Mouse (Mus musculus): ENCODE results near the gene Zfp651. TPM values are rescaled to one million over a fixed set of nuclear protein-coding genes. Genes with fewer than 3 reads are reported as not detected.

The Zfp651 gene
- polyA plus RNA-seq (2016; fragmentation: Nextera tagmentation; extraction: Ambion mirVana): 9.5 and 10.8 TPM in 2 replicates

DNA sequence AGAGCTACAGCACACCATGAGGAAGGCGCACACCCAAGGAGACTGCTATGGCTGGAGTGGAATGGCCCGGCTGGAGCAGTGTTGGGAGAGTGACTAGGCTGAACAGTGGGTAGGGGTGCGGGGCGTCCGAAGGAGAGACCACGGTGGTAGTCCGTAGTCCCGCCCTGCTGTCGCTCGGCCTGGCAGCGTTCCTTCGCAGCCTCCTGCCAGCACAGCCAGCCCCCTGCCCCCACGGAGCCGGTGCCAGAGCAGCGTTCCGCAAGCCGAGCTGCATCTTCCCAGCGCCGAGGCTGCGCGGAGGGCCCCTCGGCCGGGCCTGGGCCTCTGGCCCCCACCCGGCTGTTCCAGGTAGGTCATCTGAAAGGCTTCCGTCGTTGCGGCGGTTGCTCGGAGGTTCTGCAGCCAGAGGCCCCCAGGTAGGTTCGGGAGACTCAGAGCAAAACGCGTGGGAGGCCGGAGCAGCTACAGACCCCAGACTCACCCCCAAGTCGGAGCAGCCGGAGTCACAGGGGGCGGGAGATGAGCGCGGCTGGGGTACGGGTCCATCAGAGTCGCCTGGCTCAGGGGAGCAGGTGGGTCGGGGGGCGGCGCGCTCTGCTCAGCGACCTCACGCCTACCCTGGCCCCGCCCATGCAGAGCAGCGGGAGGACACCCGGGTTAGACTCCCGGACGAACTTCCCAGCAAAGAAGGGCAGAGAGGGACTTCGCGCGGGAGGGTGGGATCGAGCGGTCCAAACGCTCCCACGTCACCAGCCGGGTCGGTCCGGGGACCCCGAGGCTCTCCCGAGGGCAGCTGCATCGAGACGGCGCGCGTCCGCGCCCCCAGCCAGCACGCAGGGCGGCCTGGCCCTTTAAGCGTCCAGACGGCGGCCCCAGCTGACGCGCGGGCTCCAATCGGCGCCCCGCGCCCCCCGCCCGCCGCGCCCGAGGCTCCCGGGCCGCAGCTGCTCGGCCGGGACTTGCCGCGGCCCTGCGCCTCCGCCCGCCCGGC lies at the start of gene Zfp651:
Zfp651 (plus strand) TSS at position 240 of the 991 bp plus-strand sequence.
- Histone ChIP-seq H3K4me2 (peak within 1 kb of the TSS; percentile 97), H3K9ac (peak within 1 kb of the TSS; percentile 94), H3K27ac (peak within 1 kb of the TSS; percentile 94), H3K4me3 (replicated peaks) (peak within 1 kb of the TSS; percentile 84), H3K4me1 (peaks cover 40% of the 10 kb centered on the region), H3K27me3 (no peaks in the 10 kb centered on the region), H3K9me3 (no peaks in the 10 kb centered on the region), H3K36me3 (replicated peaks) (peaks cover 44% of the 10 kb centered on the region)
- under 1% methylated on average over 75 of the region's 97 CpGs for WGBS
- peak; percentile 88 for ATAC-seq (ENCODE audit: low FRiP score)

DNA sequence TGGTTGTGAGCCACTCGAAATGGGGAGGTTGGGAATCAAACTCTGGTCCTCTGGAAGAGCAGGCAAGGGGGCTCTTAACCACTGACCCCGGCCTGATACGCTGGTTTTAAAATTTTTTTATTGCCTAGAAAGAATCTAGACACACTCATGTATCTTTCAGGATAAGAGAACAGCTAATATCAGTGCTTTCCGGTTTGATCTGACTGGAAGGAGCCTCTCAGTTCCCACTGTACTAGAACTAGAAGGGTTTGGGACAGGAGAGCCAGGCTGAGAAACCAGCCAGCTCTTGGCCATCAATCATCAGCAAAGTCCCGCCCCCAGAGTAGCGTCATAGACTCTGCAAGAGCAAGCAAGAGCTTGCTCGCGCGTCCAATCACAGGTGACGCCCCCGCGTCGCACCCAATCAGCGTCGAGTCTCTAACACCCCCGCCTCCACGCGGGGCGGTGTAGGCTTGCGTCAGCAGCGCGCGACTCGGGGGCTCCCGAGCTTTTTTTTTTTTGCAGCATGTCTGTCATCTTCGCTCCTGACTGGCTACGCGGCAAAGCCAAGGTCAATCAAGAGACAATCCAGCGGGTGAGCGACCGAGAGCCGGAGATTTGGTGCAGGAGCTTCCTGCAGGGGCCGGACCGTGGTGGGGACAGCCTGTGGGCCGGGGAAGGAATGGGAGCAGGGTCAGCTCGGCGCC lies 49.1 kb upstream of the Zfp651 start, which contains the start of gene Ss18l2:
Ss18l2 (plus strand) TSS at position 432 of the 686 bp plus-strand sequence.
- Histone ChIP-seq H3K9ac (peak within 1 kb of the TSS; percentile 88), H3K9me3 (no peaks in the 10 kb centered on the region), H3K36me3 (replicated peaks) (peaks cover 15% of the 10 kb centered on the region; the same call in 1 of the 2 replicates), H3K4me3 (replicated peaks) (peak within 1 kb of the TSS; percentile 87), H3K4me1 (peaks cover 29% of the 10 kb centered on the region), H3K4me2 (peak within 1 kb of the TSS; percentile 85), H3K27ac (peak within 1 kb of the TSS; percentile 88), H3K27me3 (0 out of 2 replicates have a peak, but pooled peaks cover 5% of the 10 kb centered on the region)
- peak; percentile 100 for ATAC-seq (ENCODE audit: low FRiP score)
- WGBS: 5% methylated on average over 37 of the region's 37 CpGs

DNA sequence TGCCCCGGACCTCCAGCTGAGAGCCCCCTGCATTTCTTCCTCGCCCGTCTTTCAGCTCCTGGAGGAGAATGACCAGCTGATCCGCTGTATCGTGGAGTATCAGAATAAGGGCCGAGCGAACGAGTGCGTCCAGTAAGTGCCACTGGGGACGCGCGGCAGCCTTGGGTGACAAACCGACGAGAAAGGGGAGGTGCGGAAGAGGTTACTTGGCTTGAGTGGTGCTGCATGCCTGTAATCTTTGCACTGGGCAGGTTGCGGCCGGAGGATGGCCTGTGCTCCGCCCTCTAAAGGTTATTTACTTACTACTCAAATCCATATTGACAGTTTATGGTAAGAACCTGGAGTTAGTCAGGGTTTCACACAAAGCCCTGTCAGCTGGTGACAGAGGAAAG lies 48.5 kb upstream of the Zfp651 start:
- Histone ChIP-seq H3K9ac (peak overlapping the region; percentile 88), H3K4me1 (peaks cover 24% of the 10 kb centered on the region), H3K9me3 (no peaks in the 10 kb centered on the region), H3K27me3 (0 out of 2 replicates have a peak, but pooled peaks cover 5% of the 10 kb centered on the region), H3K4me3 (replicated peaks) (peak overlapping the region; percentile 87), H3K4me2 (peak overlapping the region; percentile 85), H3K27ac (peak overlapping the region; percentile 88), H3K36me3 (replicated peaks) (peaks cover 15% of the 10 kb centered on the region; the same call in 1 of the 2 replicates)
- under 1% methylated on average over 18 of the region's 18 CpGs for WGBS
- peak; percentile 30 for ATAC-seq (ENCODE audit: low FRiP score)

GRCm38 (mm10) chr9:121717048-121717447 lies 42.1 kb upstream of the Zfp651 start:
- Histone ChIP-seq H3K36me3 (replicated peaks) (peaks cover 15% of the 10 kb centered on the region; the same call in 1 of the 2 replicates), H3K9ac (no peak overlapping the region), H3K9me3 (no peaks in the 10 kb centered on the region), H3K4me3 (replicated peaks) (no peak overlapping the region), H3K27me3 (no peaks in the 10 kb centered on the region), H3K4me1 (peaks cover 16% of the 10 kb centered on the region), H3K4me2 (no peak overlapping the region), H3K27ac (no peak overlapping the region)
- no peak for ATAC-seq (ENCODE audit: low FRiP score)
- 88% methylated on average over 2 of the region's 2 CpGs for WGBS

GRCm38 (mm10) chr9:121718070-121718705 lies 40.9 kb upstream of the Zfp651 start:
- ATAC-seq (ENCODE audit: low FRiP score): peak; percentile 5; the same call in 1 of the 2 replicates
- WGBS: 64% methylated on average over 15 of the region's 15 CpGs
- peak overlapping the region; percentile 96 for H3K27ac ChIP-seq

GRCm38 (mm10) chr9:121718792-121719318 lies 40.3 kb upstream of the Zfp651 start, which contains the start of gene Nktr:
Nktr (plus strand) TSS chr9:121719169.
- Histone ChIP-seq H3K9me3 (no peaks in the 10 kb centered on the region), H3K4me1 (peaks cover 13% of the 10 kb centered on the region), H3K4me3 (replicated peaks) (peak within 1 kb of the TSS; percentile 97), H3K36me3 (replicated peaks) (no peaks in the 10 kb centered on the region; the same call in 1 of the 2 replicates), H3K27ac (peak within 1 kb of the TSS; percentile 96), H3K9ac (peak within 1 kb of the TSS; percentile 97), H3K4me2 (peak within 1 kb of the TSS; percentile 84), H3K27me3 (no peaks in the 10 kb centered on the region)
- WGBS: under 1% methylated on average over 58 of the region's 61 CpGs
- peak; percentile 99 for ATAC-seq (ENCODE audit: low FRiP score)

More at GRCm38 (mm10) chr9:121718070-121718705, 40.9 kb upstream of the Zfp651 start:
- Histone ChIP-seq H3K36me3 (replicated peaks) (peaks cover 5% of the 10 kb centered on the region; the same call in 1 of the 2 replicates), H3K27me3 (no peaks in the 10 kb centered on the region), H3K4me3 (replicated peaks) (peak overlapping the region; percentile 97), H3K9ac (peak overlapping the region; percentile 97), H3K4me2 (peak overlapping the region; percentile 84), H3K9me3 (no peaks in the 10 kb centered on the region), H3K4me1 (peaks cover 13% of the 10 kb centered on the region)

GRCm38 (mm10) chr9:121719347-121720331 lies 39.5 kb upstream of the Zfp651 start:
- peak; percentile 70 for ATAC-seq (ENCODE audit: low FRiP score)
- peak overlapping the region; percentile 97 for H3K9ac ChIP-seq
- H3K27me3 ChIP-seq: no peaks in the 10 kb centered on the region
- H3K4me1 ChIP-seq: peaks cover 13% of the 10 kb centered on the region
- no peaks in the 10 kb centered on the region for H3K36me3 ChIP-seq (replicated peaks)
- WGBS: under 1% methylated on average over 66 of the region's 87 CpGs
- peak overlapping the region; percentile 96 for H3K27ac ChIP-seq
- H3K4me2 ChIP-seq: peak overlapping the region; percentile 84
- H3K4me3 ChIP-seq (replicated peaks): peak overlapping the region; percentile 97
- H3K9me3 ChIP-seq: no peaks in the 10 kb centered on the region

DNA sequence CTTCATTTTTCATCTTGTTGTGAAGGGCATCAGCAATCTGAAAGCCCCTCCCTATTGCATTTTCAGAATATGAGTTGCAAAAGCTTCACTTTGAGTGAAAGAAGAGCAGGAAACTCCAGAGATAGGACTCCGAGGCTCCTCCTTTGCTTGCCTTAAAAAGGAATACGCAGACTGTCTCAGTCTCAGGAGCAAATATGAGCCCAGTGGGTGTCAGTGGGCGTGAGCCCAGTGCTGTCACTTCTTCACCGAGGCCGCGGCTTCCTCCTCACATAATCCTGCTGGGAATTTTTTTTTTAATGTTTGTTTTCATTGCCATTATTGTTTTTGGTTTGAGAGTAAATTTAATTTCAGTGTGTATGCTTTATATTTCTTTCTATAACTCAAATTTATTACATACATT lies 18.6 kb upstream of the Zfp651 start:
- H3K4me3 ChIP-seq (replicated peaks): no peak overlapping the region
- peaks cover 49% of the 10 kb centered on the region for H3K36me3 ChIP-seq (replicated peaks)
- no peaks in the 10 kb centered on the region for H3K9me3 ChIP-seq
- no peak overlapping the region for H3K4me2 ChIP-seq
- no peaks in the 10 kb centered on the region for H3K27me3 ChIP-seq
- WGBS: 92% methylated on average over 6 of the region's 6 CpGs
- ATAC-seq (ENCODE audit: low FRiP score): no peak
- no peak overlapping the region for H3K9ac ChIP-seq
- no peaks in the 10 kb centered on the region for H3K4me1 ChIP-seq
- H3K27ac ChIP-seq: no peak overlapping the region

DNA sequence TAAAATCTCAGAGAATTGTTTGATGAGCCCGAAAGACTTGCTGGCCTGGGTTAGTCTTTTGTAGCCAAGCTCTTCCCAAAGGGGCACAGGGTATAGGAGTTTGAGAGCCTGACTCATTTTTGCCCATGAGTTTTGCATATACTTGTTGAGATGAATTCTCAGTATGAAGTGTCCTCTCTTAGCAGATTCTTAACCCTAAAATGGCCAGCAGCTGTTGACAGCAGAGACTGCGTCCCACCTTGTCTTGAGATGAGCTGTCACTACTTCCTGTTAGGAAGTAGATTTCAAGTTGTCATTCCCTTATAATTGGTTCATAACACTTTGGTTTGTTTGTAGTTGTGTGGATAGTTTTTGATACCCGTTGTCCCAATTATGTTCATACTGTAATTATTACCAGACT lies 18.0 kb upstream of the Zfp651 start:
- ATAC-seq (ENCODE audit: low FRiP score): no peak
- peaks cover 50% of the 10 kb centered on the region for H3K36me3 ChIP-seq (replicated peaks)
- no peaks in the 10 kb centered on the region for H3K4me1 ChIP-seq

GRCm38 (mm10) chr9:121744051-121744450 lies 15.1 kb upstream of the Zfp651 start:
- ATAC-seq (ENCODE audit: low FRiP score): no peak
- Histone ChIP-seq H3K27ac (no peak overlapping the region), H3K9ac (no peak overlapping the region), H3K4me2 (no peak overlapping the region), H3K36me3 (replicated peaks) (peaks cover 75% of the 10 kb centered on the region), H3K27me3 (no peaks in the 10 kb centered on the region), H3K4me3 (replicated peaks) (no peak overlapping the region), H3K9me3 (no peaks in the 10 kb centered on the region), H3K4me1 (no peaks in the 10 kb centered on the region)
- WGBS: 91% methylated on average over 8 of the region's 8 CpGs

More for the DNA sequence above, 18.0 kb upstream of the Zfp651 start:
- Histone ChIP-seq H3K27me3 (no peaks in the 10 kb centered on the region), H3K27ac (no peak overlapping the region), H3K9me3 (no peaks in the 10 kb centered on the region), H3K4me3 (replicated peaks) (no peak overlapping the region), H3K4me2 (no peak overlapping the region), H3K9ac (no peak overlapping the region)
- 95% methylated on average over 3 of the region's 3 CpGs for WGBS
